Mouse (Mus musculus) NIH3T3 (cell line): ENCODE data around the gene Pimreg.

Experiments
- DNase-seq: peaks from one replicate; pipeline ENCODE4 v3.0.0-alpha.2; 2012; ENCODE audit warnings: low read depth

Gene Pimreg

DNA sequence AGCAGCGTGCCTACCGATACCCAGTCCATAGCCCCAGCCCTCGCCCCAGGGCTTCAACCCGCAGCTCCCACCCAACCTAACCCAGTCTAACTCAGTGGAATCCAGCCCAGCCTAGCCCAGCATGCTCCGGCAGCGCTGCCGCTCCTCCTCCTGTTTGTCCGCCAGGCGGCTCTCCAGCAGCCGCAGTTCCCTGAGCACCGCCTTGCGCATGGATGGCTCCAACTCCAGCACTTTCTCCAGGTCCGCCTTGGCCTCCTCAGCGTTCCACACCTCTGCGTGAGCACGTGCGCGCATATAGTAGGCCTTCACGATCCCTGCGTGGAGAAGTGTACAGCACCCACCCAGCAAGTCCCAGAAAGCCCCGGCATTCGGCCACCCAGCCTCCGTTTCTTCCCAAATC lies 12.7 kb upstream of the Pimreg start:
- peak; percentile 23 for DNase-seq

DNA sequence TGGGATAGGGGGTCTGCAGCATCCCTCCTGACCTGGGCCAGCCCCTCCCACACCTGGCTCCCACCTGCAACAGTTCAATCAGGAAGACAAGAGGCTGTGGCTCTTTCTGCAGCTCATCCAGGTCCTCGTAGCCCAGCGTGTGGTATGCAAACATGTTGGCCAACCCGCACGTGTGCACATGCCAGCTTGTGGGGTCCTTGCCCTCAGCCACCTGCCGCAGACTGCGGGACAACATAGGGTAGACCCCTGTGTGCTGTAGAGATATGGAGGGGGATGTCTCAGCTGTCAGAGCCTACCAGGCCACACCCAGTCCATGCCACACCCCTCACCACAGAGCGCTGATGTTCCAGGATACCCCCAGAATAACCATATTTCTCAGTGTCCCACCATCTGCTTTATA lies 10.5 kb upstream of the Pimreg start:
- no peak for DNase-seq

DNA sequence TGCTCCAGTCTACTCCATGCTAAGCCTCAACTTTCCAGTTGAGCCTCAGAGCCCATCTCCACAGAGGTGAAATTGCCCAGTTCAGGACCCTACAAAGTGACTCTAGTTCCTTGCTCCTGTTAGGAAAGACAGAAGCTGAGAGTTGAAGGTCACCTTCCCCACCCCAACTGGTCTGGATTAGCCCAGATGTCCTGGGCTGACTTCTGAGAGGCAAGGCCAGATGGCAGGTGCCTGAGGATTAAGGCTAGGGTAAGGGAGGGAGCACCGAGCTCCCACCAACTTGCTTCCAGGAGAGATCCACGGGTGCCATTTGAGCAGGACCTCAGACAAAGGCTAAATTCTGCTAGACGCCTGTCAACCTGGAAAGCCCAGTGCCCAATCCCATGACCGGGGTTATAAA lies 9.7 kb upstream of the Pimreg start:
- no peak for DNase-seq

DNA sequence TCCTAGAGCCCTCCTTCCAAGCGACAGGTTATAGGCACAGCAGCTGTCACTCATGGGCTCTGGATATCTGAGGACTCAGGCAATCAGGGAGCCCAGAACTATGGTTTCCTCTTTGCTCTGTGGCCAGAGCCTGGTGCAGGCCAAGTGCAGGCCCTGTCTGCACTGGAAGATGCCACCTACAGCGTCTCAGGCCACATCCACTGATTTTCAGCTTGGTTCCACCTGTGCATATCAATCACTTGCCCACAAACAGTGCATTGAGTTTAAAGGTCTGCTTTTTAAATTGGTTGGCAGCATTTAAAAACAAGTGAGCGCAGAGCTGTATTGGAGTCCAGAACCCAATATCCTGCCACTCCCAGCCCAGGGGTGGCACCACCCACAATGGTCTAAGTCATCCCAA lies 9.2 kb upstream of the Pimreg start:
- no peak for DNase-seq

DNA sequence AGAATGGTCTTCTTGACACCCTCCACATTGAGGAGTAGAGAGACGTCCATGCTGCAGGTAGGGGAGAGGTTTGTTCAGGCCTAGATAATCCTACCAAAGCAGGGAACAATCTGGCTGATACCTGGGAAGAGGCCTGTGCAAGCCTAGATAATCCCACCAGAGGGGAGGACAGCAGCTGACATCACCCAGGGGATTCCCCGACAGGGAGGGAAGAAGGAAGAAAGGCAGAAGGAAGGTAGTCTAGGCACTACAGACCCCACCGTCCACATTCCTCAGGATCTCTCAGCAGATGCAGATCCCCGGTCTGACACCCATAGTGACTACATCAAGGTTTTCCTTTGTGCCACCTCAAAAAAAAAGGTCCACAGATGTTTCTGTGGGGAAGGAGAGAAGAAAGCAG lies 4.4 kb upstream of the Pimreg start, which contains the start of gene Aipl1:
TSS of gene Aipl1 (minus strand) at position 101 of the 400 bp plus-strand sequence.
- no peak for DNase-seq

DNA sequence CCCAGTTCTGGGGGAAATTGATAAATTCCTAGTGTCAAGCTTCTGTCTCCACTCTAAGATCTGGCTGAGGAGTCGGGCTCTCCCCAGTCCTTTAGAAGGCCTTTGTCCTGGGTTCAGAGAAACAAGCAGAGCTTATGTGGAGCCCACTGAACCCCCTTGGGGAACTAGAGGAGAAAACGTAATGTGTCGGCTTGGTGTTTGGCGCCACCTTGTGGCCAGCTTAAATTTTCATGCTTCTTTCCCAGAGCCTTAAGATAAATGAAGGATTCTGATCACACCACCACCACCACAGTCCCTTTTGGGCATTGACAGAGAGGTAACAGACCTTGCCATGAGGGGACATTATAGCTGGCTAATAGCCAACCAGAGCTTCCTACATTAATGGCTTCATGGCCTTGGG lies 3.8 kb upstream of the Pimreg start:
- DNase-seq = peak; percentile 88

DNA sequence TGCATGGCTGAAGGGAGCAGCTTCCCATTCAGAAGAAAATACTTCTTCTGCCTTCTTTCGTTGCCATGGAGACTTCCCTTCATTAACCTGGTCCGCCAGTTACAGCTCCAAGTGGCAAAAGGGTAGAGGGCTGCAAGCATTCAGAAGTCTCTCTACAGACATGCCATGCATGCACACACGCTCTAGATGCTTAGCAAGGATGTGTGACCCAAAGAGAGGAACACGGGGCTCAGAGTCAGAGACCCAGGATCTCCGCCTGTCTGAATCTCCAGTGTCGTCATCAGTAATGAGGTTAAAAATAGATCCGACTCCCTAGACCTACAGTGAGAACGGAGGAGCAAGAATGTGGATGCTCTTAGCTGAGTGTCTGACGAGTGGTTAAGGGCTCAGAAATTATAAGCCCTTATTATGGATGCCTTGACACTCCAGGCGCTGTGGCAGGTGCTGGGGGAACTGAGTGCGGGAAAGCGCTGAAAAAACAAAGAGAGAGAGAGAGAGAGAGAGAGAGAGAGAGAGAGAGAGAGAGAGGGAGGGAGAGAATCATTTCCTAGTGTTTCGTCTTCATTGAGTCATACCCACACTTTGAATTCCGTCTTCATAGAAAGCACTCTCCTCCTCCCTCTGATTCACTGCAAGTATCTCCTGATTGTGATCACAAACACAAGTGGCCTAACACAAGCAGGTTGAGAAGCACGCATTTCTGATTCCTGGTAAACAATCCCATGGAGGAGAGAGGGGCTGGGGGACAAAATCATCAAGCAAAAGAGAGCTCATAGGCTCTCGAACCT lies 2.0 kb upstream of the Pimreg start:
- DNase-seq = peak; percentile 11

DNA sequence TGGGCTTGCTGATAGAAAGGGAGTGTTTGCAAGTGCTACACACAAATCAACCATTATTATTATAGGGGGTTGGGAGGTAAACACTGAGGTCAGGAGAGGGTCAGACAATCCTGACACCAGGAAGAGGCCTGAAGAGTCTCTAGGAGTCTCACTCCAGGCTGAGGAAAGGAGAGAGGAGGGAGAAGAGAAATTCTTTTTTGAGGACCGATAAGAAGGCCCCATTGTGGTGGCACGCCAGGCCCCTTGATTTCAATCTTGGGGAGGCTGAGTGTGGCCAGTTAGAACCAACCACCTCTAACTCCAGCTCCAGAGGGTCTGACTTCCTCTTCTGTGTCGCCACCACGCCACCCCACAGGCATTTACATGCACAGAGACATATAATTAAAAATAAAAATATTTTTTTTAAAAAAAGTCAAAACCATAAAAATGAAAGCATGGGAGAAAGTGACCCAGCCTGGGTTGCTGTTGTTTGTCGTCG lies 503 bp upstream of the Pimreg start:
- DNase-seq = no peak

DNA sequence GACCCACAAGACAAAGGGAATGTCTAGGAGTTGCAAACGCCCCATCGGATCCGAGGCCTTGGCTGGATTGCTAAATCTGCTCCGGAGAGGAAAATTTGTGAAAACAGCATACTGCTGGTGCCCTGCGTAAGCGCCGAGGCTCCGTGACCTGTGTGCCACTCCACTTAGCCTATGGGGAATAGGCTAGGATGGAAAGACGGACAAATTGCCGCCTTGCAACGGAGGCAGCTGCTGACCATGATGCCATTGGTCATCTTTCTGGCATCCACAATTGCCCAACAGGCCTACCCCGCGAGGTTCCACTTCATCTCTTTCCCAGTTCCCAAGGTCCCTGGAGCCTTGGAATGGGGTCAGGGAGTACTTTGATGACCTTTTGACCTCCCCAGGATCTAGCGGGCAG lies 799 bp downstream of the Pimreg start:
- peak; percentile 55 for DNase-seq

DNA sequence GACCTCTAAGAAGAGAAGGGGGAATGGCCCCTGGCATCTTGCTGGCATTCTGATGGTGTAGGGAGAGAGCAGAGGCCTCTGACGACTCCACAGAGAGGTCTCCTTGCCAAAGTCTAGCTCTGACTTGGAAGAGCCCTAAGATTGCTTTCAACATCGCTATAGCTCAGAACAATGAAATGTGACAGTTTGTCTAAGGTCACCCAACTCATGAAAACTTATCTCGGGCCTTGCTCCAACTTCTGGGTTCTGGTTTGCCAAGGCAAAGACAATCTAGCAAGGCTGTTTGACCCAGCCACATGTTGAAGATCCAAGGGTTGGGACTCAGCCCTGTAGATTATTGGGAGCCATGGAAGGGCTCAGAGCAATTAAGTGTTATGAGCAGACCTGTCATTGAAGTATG lies 2.4 kb downstream of the Pimreg start:
- DNase-seq = peak; percentile 42

DNA sequence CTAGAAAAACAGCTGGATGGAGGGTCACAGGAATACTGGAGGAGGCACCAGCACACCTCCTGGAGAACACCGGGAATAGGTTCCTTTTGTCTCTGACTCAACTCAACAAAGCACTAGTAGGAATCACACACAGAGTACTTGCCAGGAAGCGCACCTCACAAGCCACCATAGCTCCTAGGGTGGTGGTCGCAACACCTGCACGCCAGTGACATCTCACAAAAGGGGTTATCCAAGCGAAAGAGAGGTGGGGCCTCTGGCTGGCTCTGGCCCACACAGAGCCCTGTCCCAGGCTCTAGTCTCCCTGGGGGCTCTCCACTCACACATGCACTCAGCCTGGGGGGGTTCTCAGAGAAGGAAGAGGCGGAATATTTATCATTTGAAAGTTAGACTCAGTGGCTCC lies 6.9 kb downstream of the Pimreg start:
- no peak for DNase-seq

DNA sequence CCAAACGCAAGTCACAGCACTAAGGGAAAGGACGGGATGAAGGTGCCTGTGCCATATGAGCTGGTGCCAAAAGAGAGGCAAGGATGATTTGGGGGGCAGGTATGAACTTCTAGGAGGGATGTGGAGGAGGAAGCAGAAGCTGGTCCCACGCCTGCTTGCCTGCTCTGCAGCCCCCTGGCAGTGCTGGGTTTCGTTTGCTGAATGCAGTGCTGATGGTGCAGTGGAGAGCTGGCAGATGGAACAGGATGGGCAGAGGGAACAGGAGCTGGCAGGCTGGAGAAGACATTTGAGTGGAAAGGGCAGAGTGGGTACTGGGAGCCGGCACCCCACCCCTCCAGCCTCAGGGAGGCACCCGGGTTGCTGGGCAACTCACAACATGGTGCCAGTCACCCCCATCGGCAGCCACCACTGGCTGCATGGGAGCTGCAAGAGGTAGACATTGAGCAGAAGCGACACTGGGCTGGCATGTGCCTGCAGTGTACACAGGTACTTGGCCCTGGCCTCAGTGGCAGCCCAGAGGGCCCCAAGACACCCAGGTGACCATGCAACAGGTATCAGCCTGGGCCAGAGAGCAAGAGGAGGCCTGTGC lies 7.4 kb downstream of the Pimreg start:
- no peak for DNase-seq

DNA sequence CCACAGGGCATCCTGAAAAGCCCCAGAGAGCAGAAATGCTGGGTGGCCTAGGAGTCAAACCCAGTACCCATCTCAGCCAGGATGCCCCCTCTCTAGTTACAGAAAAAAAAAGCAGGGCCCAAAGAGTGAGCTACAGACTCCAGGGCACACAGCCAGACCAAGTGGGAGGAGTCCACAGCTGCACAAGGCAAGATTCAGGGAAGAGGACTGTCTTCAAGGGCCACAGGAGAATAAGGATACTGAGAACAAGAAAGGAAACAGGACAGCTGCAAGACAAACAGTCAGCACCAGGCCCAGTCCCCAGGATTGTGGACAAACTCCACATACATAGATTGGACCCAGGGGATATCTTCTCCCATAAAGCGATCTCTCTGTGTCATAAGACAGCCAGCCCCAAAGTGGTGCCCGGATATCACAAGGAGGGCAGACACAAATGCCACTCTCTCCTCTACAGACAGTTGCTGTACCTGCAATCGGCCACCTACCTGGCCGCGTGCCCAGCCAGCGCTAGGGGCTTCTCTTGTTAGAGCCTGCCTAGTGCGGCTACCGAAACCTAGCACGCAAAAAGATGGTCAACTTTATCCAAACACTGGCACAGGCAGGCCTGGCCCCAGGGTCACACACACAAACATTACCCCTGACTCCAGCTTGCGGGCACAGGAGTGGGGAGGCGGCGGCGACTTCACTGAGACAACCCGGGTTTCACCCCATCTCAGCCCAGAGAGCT lies 8.5 kb downstream of the Pimreg start:
- DNase-seq = peak; percentile 68

DNA sequence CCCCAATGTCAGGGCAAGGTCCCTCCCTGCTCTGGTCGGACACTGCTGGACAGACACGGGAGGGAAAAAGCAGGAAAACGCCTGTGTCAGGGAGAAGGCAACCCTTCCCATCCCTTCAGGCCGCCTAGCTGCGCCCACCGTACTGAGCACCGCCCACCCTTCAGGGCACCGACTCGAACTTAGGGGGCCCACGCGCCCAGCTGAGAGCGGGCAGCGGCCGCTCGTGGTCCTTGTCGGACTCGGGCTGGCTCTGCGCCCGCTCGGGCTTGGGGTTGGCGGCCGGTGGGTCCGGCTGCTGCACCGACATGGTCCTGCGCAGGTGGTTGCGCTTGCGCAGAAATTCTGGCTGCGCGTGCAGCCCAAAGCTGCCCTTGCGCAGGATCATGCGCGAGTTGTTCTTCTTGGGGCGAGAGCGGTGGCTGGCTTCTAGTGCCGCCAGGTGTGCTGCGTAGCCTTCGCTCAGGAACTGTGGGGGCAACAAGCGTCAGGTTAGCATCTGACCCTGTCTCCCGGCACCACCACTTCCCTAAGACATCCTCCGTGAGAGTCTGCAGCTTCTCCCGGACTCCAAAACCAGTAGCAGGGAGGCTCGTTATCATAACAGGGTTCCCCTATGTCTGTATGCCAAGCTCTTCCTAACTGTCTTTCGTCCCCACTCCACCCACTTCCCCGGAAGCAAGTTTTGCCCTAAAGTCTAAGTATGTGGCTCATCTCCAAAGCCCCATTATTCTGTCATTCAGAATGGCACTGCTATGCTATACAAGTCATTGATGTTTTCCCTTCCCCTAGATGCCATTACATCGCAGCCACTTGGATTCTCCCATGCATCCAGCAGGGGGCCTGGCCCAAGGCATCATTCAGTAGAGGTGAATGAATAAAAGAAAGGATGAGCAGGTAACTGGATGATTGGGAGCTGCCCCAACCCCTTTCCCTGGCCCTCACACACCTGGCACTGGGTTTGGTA lies 9.3 kb downstream of the Pimreg start:
- peak; percentile 34 for DNase-seq

DNA sequence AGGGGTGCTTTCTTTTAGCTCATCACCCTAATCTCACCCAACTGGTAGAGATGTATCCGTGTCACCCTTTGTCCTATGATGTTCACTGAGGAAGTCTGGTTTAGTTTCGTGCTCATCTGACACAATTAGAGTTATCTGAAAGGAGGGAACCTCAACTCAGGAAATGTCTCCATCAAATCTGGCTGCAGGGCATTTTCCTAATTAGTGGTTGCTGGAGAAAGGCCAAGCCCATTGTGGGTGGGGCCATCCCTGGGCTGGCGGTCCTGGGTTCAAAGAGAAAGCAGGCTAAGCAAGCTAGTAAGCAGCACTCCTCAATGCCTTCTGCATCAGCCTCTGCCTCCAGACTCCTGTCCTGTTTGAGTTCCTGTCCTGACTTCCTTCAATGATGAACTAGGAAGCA lies 10.4 kb downstream of the Pimreg start:
- peak; percentile 21 for DNase-seq

DNA sequence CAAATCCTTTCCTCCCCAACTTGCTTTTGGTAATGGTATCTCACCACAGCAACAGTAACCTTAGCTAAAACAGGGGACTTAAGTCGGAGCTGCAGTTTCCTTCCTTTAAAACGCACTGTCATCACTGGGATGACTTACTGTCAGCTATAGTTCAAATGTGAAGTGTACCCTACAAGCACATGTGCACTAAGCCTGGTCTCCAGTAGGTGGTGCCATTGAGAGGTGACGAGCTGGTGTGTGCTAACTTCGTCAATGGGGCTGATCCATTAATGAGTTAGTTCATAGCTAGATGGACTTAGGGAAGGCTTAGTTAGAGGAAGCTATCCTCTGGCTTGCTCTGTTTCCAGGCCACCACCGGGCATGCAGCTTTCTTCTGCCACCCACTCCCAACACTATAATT lies 10.8 kb downstream of the Pimreg start:
- DNase-seq = peak; percentile 86

DNA sequence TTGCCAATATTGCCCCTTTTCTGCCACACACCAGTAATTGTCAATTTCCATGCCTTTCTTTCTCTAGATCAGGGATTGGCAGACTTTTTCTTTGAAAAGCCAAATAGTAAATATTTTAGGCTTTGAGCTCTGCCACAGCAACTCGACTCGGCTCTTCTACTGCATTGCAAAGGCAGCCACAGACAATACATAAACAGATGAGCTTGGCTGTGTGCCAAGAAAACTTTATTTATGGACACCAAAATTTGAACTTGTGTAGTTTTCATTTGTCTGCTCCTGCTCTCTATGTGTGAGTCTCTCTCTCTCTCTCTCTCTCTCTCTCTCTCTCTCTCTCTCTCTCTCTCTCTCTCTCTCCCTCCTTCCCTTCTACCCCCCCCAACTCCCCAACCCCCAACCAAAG lies 13.3 kb downstream of the Pimreg start:
- DNase-seq = no peak

DNA sequence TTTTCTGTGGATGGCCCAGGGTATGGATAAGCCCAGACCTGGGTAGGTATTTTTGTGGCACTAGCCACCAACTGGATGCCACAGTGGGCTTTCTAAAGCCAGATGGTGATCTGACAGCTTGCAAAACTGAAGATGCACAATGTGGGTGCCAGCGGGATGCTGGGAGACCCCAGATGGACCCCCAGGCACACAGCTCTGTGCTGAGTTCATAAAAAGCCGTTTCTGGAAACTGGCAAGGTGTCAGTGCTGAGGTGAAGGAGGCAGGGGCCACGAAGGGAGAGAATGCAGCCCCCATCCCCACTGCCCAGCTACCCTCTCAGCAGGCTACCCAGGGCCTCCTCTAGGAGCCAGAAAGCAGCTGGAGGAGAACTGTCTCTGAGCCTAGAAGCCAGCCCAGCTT lies 15.3 kb downstream of the Pimreg start:
- no peak for DNase-seq

DNA sequence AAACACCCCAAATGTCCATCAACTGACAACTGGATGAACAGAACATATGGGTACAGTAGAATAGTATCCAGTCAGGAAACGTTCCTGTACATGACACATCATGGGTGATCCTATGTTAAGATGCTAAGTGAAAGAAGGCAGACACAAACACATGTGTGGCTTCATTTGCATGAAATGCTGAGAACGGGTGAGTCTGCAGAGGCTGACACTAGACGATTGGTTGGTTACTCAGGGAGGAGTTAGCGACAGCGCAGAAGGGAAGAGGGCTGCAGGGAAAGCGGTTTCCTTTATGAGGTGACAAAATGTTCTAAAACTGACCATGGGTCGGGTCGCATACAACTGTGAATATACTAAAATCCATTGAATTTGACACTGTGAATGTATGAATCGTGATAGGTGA lies 18.6 kb downstream of the Pimreg start:
- DNase-seq = no peak

DNA sequence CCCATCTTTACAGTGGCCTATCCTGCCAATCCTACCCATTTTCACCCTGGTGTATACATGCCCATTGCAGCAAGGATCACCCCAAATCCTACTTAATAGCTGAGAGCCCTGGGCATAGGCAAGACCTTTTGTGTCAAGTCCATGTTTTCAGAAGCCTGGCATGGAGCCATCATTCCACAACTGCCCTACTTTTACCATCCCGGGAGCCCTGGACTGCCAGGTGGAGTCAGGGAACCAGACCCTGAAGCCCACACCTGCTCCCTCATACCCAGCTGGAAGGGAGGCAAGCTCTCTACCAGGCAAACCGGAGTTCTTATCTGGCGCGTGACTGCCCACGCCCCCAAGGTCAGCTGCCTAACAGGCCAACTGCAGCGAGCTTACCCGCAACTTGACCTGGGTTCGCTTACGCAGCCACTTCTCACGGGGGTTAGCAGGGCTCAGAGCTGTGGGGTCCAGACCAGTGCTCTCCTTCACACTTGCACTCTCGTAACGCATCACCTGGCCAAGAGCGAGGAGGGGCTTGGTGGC lies 19.3 kb downstream of the Pimreg start:
- no peak for DNase-seq

DNA sequence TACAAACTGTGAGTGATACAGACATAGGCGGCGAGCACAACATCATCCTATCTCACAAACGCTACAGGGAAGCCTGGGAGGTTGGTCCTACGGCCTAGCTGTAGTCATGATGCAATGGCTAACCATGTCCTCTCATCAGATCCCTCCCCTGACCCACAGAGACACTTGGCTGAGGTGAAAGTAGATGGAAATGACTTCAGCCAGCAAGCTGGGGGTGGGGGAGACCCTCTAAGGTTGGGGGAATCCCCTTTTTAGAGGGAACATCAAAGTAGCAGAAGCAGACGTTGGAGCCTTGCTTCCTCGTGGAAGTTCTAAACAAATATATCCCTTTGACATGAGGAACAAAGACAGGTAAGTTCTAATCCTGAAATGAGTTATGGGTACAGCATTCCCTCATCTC lies 22.6 kb downstream of the Pimreg start:
- no peak for DNase-seq

DNA sequence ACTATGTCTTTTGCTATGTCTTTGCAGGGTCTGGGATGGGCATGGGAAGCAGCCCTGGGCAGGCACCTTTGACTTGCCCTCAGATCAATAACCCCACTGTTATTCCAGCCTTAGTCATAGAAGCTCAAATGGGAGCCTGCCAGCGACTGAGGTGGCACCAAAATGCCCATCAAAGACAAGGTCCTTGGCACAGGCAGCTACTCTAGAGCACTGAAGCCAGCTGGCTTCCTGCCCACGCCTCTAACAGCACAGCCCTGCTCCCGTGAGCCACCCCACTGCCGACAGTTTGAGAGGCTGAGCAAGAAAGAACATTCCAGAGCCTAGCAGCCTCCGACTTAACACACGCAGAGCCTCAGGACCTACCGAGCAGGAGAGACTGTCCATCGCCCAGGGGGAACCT lies 23.3 kb downstream of the Pimreg start:
- no peak for DNase-seq
